Comparison of ENCODE assay signal across 13 mouse cellular contexts in genomic region chr10:12809702-12810101, GRCm38 (mm10). TPM values are rescaled to one million over a fixed set of nuclear protein-coding genes. Genes with fewer than 3 reads are reported as not detected.
DNase-seq lines count a peak whose midpoint lies in the region.
"Had no signal": no experiment of that assay in that cellular context is flagged by ENCODE, and none has a peak within 500 bp of the region (broad histone marks: within the 10 kb centered on the region; RNA-seq: fewer than 3 reads in every experiment).

No protein-coding gene starts in this region.

- DNase-seq in kidney, adult 9 months: peak; percentile 22
- DNase-seq in kidney, adult 11 months: no peak
- DNase-seq in CD4-positive helper T cell, adult 2 months (ENCODE audit: low read depth, low spot score): peak; percentile 36
- peak; percentile 60 for DNase-seq in Muller cell, postnatal 12 days (ENCODE audit: inconsistent ontology term)
- peak; percentile 39 for DNase-seq in hindlimb bud, embryonic 11.5 days (ENCODE audit: extremely low spot score, low read depth, low spot score)
- no peak for DNase-seq in cerebellum, adult 8-10 months
- DNase-seq in layer of hippocampus, adult 8-10 months (ENCODE audit: low spot score in 2 of 2): no peak
- DNase-seq in right cerebral cortex, postnatal 14 days: no peak
- DNase-seq: adrenal gland, postnatal 36 days; cerebellum, adult 9-10 months; gastrocnemius, postnatal 14 days; lung, adult 2 months; thymus, postnatal 4 days had no signal

RNA-seq across cellular contexts. Expression of gene Utrn, which starts 59.5 kb away (rescaled TPM):
- total RNA-seq in layer of hippocampus, adult 8-10 months (2022): 10 to 100 TPM; 39.9 to 46.6 (median 44.0) TPM

Comparison
In these comparisons a context has a peak if more than half of its experiments do, and no peak if none do; other contexts are left out.
1. DNase-seq: peak in kidney, adult 9 months (single experiment), CD4-positive helper T cell, adult 2 months (single experiment), Muller cell, postnatal 12 days (single experiment) and hindlimb bud, embryonic 11.5 days (single experiment); none in kidney, adult 11 months (single experiment), cerebellum, adult 8-10 months (single experiment), layer of hippocampus, adult 8-10 months (0 of 2) and right cerebral cortex, postnatal 14 days (single experiment).